Mouse (Mus musculus) liver, embryonic 12.5 days (tissue): ENCODE measurements around the gene Adgra1. TPM values are rescaled to one million over a fixed set of nuclear protein-coding genes. Genes with fewer than 3 reads are reported as not detected.

Source experiments
- ATAC-seq: fragments of 200-750 bp; cut with Nextera tagmentation; 2 replicates; pipeline ENCODE4 v1.8.0; 2017; ENCODE audit warnings: moderate number of reproducible peaks, mild to moderate bottlenecking, moderate library complexity
- H3K27ac ChIP-seq: fragments of 300-500 bp; sonication (generic); 2 replicates; pipeline ENCODE4 v1.5.1; 2016; ENCODE audit warnings: mild to moderate bottlenecking
- H3K27me3 ChIP-seq: fragments of 300-500 bp; sonication (generic); replicated peaks from 2 replicates; pipeline ENCODE4 v1.6.1; 2016; ENCODE audit warnings: mild to moderate bottlenecking, moderate library complexity
- H3K36me3 ChIP-seq: fragments of 300-500 bp; sonication (generic); 2 replicates; pipeline ENCODE4 v1.6.1; 2016; ENCODE audit warnings: mild to moderate bottlenecking, moderate library complexity
- H3K4me1 ChIP-seq: fragments of 300-500 bp; sonication (generic); 2 replicates; pipeline ENCODE4 v1.6.1; 2016
- H3K4me2 ChIP-seq: fragments of 300-500 bp; sonication (generic); 2 replicates; pipeline ENCODE4 v1.6.1; 2016; ENCODE audit warnings: mild to moderate bottlenecking, moderate library complexity
- H3K4me3 ChIP-seq: fragments of 300-500 bp; sonication (generic); 2 replicates; pipeline ENCODE4 v1.5.1; 2016; ENCODE audit warnings: mild to moderate bottlenecking, moderate library complexity
- H3K9ac ChIP-seq: fragments of 300-500 bp; sonication (generic); 2 replicates; pipeline ENCODE4 v1.6.1; 2016; ENCODE audit warnings: mild to moderate bottlenecking, moderate library complexity
- H3K9me3 ChIP-seq: fragments of 300-500 bp; sonication (generic); replicated peaks from 2 replicates; pipeline ENCODE4 v1.6.1; 2016; ENCODE audit warnings: mild to moderate bottlenecking, moderate library complexity
- WGBS: fragments of 180-500 bp; shearing (Covaris S2); methylation state at CpG from one replicate; pipeline ENCODE4 v1.1.7; 2016; ENCODE audit not compliant: insufficient replicate concordance; 5-methylcytosine and 5-hydroxymethylcytosine counted together
- polyA plus RNA-seq: library from polyadenylated mRNA; unstranded; fragments of >200 nt; fragmentation: Nextera tagmentation; extraction: Ambion mirVana; gene quantifications from 2 replicates; pipeline ENCODE4 v1.2.1, GENCODE M21; 2016

Gene Adgra1
- polyA plus RNA-seq, 1 experiment from 2014 or later = 0.20 TPM

- Histone ChIP-seq H3K36me3 (no peaks in the 10 kb centered on the region), H3K9me3 (no peaks in the 10 kb centered on the region), H3K27me3 (peaks cover 65% of the 10 kb centered on the region), H3K4me3 (no peak overlapping the region), H3K4me1 (no peaks in the 10 kb centered on the region), H3K27ac (no peak overlapping the region), H3K9ac (no peak overlapping the region), H3K4me2 (no peak overlapping the region)
- 49% methylated on average over 7 of the region's 7 CpGs for WGBS
- no peak for ATAC-seq
These were observed 62.3 kb downstream of the Adgra1 start for GRCm38 (mm10) chr7:139896271-139896670.

GRCm38 (mm10) chr7:139896796-139897195 lies 62.8 kb downstream of the Adgra1 start:
- WGBS = 56% methylated on average over 7 of the region's 7 CpGs

DNA sequence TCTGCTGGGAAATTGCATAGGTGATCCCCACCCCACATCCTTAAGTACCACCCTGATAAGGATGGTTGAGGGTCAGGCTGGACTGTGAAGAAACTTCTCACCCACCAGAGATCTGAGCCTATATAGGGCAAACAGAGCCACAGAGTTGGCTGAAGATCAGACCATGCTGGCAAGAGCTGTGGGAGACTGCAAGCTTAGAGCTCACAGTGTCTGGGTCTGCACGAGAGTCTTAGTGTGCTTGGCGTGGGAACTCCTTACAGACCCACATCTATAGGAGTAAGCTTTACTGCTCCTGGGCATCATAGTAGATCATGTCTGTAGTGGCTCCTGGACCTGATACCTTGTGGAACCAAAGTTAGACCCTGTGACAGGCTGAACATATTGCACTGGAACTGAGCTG lies 64.6 kb downstream of the Adgra1 start:
- H3K27me3 ChIP-seq = peaks cover 54% of the 10 kb centered on the region
- no peaks in the 10 kb centered on the region for H3K4me1 ChIP-seq
- no peak for ATAC-seq
- H3K9me3 ChIP-seq = no peaks in the 10 kb centered on the region
- H3K9ac ChIP-seq = no peak overlapping the region
- no peak overlapping the region for H3K27ac ChIP-seq
- H3K36me3 ChIP-seq = no peaks in the 10 kb centered on the region
- no peak overlapping the region for H3K4me2 ChIP-seq
- 71% methylated on average over 2 of the region's 2 CpGs for WGBS
- H3K4me3 ChIP-seq = no peak overlapping the region

More at GRCm38 (mm10) chr7:139896796-139897195, 62.8 kb downstream of the Adgra1 start:
- H3K9me3 ChIP-seq = no peaks in the 10 kb centered on the region
- H3K9ac ChIP-seq = no peak overlapping the region
- H3K4me2 ChIP-seq = no peak overlapping the region
- no peak for ATAC-seq
- no peak overlapping the region for H3K27ac ChIP-seq
- H3K4me3 ChIP-seq = no peak overlapping the region
- no peaks in the 10 kb centered on the region for H3K4me1 ChIP-seq
- peaks cover 65% of the 10 kb centered on the region for H3K27me3 ChIP-seq
- H3K36me3 ChIP-seq = no peaks in the 10 kb centered on the region

DNA sequence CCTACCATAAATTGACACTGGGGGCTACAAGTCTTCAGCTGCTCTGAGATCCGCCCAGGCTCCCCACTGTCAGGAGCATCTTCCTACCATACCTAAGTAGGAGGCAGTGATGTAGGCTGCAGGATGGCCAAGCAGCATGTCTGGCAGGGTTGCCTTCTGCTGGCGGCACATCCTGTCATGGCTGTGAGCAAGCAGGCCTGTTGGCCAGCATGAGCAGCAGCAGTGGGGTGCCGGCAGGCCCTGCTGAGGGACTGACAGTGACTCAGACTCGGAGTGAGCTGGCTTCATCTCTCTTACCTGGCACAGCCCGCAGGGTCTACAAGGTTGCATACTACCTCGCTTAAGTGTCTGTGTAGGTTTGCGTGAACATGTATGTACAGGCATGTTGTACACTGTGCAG lies 65.5 kb downstream of the Adgra1 start:
- Histone ChIP-seq H3K4me1 (no peaks in the 10 kb centered on the region), H3K4me2 (no peak overlapping the region), H3K9me3 (no peaks in the 10 kb centered on the region), H3K4me3 (no peak overlapping the region), H3K27me3 (peaks cover 45% of the 10 kb centered on the region), H3K27ac (no peak overlapping the region), H3K36me3 (no peaks in the 10 kb centered on the region), H3K9ac (no peak overlapping the region)
- WGBS = 68% methylated on average over 7 of the region's 7 CpGs
- ATAC-seq = no peak

DNA sequence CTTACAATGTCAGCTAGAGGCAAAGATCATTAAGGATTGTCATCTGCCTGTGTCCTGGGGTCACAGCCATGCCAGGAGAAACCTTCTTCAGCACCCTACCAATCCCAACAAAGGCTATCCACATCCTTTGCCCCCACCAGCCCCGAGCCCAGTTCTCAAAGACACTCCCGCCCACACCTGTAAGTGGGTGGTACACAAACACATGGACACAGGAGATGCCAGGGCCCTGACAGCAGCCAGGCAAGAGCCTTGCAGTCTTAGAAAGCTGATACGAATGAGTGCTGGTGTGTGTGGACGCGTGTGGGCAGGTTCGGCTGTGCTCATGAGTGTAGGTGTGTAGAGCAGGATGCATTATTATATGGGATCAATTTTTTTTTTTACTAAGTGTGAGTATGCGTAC lies 66.5 kb downstream of the Adgra1 start:
- H3K4me2 ChIP-seq = no peak overlapping the region
- no peak for ATAC-seq
- H3K4me1 ChIP-seq = no peaks in the 10 kb centered on the region
- no peak overlapping the region for H3K4me3 ChIP-seq
- peaks cover 44% of the 10 kb centered on the region for H3K27me3 ChIP-seq
- no peaks in the 10 kb centered on the region for H3K9me3 ChIP-seq
- no peak overlapping the region for H3K27ac ChIP-seq
- no peak overlapping the region for H3K9ac ChIP-seq
- 78% methylated on average over 7 of the region's 7 CpGs for WGBS
- no peaks in the 10 kb centered on the region for H3K36me3 ChIP-seq

- ATAC-seq = no peak
These were observed 66.9 kb downstream of the Adgra1 start for GRCm38 (mm10) chr7:139900896-139901295.

GRCm38 (mm10) chr7:139901981-139902380 lies 68.0 kb downstream of the Adgra1 start:
- no peak overlapping the region for H3K4me3 ChIP-seq
- H3K4me2 ChIP-seq = no peak overlapping the region
- H3K9me3 ChIP-seq = no peaks in the 10 kb centered on the region
- WGBS = 21% methylated on average over 1 of the region's 1 CpGs
- peaks cover 39% of the 10 kb centered on the region for H3K27me3 ChIP-seq
- 0 out of 2 replicates have a peak, but pooled peaks cover 5% of the 10 kb centered on the region for H3K4me1 ChIP-seq
- no peak overlapping the region for H3K27ac ChIP-seq
- ATAC-seq = no peak
- H3K9ac ChIP-seq = no peak overlapping the region
- no peaks in the 10 kb centered on the region for H3K36me3 ChIP-seq

More at GRCm38 (mm10) chr7:139900896-139901295, 66.9 kb downstream of the Adgra1 start:
- H3K4me1 ChIP-seq = 0 out of 2 replicates have a peak, but pooled peaks cover 4% of the 10 kb centered on the region
- H3K4me2 ChIP-seq = no peak overlapping the region
- WGBS = 62% methylated on average over 6 of the region's 6 CpGs
- H3K27ac ChIP-seq = no peak overlapping the region
- no peaks in the 10 kb centered on the region for H3K36me3 ChIP-seq
- no peak overlapping the region for H3K9ac ChIP-seq
- no peak overlapping the region for H3K4me3 ChIP-seq
- H3K9me3 ChIP-seq = no peaks in the 10 kb centered on the region
- H3K27me3 ChIP-seq = peaks cover 44% of the 10 kb centered on the region

GRCm38 (mm10) chr7:139905261-139905660 lies 71.3 kb downstream of the Adgra1 start:
- no peaks in the 10 kb centered on the region for H3K36me3 ChIP-seq
- 0 out of 2 replicates have a peak, but pooled peaks cover 5% of the 10 kb centered on the region for H3K4me1 ChIP-seq
- H3K27ac ChIP-seq = no peak overlapping the region
- peaks cover 27% of the 10 kb centered on the region for H3K27me3 ChIP-seq
- no peak overlapping the region for H3K9ac ChIP-seq
- no peak overlapping the region for H3K4me3 ChIP-seq
- WGBS = 15% methylated on average over 6 of the region's 6 CpGs
- ATAC-seq = no peak
- H3K4me2 ChIP-seq = peak overlapping the region; percentile 12; the same call in 1 of the 2 replicates
- H3K9me3 ChIP-seq = no peaks in the 10 kb centered on the region

- H3K4me2 ChIP-seq = peak overlapping the region; percentile 12; the same call in 1 of the 2 replicates
- H3K4me3 ChIP-seq = no peak overlapping the region
- H3K27ac ChIP-seq = no peak overlapping the region
- 0 out of 2 replicates have a peak, but pooled peaks cover 5% of the 10 kb centered on the region for H3K4me1 ChIP-seq
- no peak for ATAC-seq
- peaks cover 27% of the 10 kb centered on the region for H3K27me3 ChIP-seq
- H3K9ac ChIP-seq = no peak overlapping the region
- H3K9me3 ChIP-seq = no peaks in the 10 kb centered on the region
- 9% methylated on average over 6 of the region's 6 CpGs for WGBS
- no peaks in the 10 kb centered on the region for H3K36me3 ChIP-seq
These were observed 71.7 kb downstream of the Adgra1 start for GRCm38 (mm10) chr7:139905661-139906060.

- Histone ChIP-seq H3K9me3 (no peaks in the 10 kb centered on the region), H3K27me3 (peaks cover 41% of the 10 kb centered on the region), H3K36me3 (no peaks in the 10 kb centered on the region), H3K4me2 (no peak overlapping the region), H3K4me3 (no peak overlapping the region), H3K4me1 (0 out of 2 replicates have a peak, but pooled peaks cover 5% of the 10 kb centered on the region), H3K9ac (no peak overlapping the region), H3K27ac (no peak overlapping the region)
- 77% methylated on average over 5 of the region's 5 CpGs for WGBS
- no peak for ATAC-seq
These were observed 74.2 kb downstream of the Adgra1 start for GRCm38 (mm10) chr7:139908176-139908575.

DNA sequence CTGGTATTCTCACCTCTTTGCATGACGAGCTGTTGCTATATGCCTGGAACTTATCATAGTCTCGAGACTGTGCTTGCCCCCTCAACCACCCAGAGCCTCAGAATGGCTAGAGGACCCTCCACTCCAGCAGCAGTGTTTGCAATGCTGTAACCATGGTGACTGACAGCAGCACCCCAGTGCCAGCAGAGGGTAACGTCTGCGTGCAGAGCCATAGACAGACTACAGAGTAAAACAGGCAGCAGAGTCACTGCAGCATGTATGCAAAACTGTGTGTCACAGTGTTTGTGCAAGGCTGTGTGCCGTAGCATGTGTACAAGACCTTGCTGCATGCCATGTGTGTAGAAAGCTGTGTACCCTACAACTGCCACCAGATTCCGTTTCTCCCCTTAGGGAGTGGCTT lies 75.5 kb downstream of the Adgra1 start:
- H3K27ac ChIP-seq = no peak overlapping the region
- H3K4me1 ChIP-seq = peaks cover 11% of the 10 kb centered on the region; the same call in 1 of the 2 replicates
- H3K9me3 ChIP-seq = no peaks in the 10 kb centered on the region
- no peak overlapping the region for H3K9ac ChIP-seq
- no peak for ATAC-seq
- H3K36me3 ChIP-seq = no peaks in the 10 kb centered on the region
- WGBS = 50% methylated on average over 6 of the region's 6 CpGs
- H3K4me3 ChIP-seq = no peak overlapping the region
- H3K27me3 ChIP-seq = peaks cover 53% of the 10 kb centered on the region
- no peak overlapping the region for H3K4me2 ChIP-seq

DNA sequence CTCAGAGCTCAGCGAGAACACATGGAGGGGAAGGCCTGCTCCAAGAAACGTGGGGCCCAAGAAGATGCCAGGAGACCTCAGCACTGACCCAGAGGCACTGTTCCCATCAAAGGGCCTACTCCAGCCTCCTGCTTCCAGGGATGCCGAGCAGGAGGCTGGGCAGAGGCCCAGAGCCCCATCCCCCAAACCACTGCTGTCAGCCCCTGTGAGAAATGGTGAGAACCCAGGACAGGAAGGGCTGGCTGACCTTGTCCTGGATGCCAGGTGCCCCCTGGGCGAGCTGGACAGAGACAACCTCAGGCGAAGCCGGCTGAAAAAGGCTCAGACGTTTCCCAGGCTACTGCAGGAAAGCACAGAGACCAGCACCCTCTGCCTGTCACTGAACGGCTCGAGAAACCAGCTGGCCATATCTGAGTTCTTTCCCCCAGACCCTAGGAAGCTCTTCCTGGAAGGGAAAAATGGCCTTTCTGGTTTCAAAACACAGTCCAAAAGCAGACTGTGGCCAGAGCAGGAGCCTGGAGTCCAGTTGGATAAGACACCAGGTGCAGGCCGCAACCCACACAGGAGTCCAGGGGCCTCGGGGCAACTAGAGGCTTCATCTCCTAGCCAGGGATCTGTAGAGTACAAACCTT lies 76.3 kb downstream of the Adgra1 start:
- no peaks in the 10 kb centered on the region for H3K9me3 ChIP-seq
- 50% methylated on average over 11 of the region's 11 CpGs for WGBS
- no peak for ATAC-seq
- no peak overlapping the region for H3K4me2 ChIP-seq
- no peak overlapping the region for H3K27ac ChIP-seq
- H3K36me3 ChIP-seq = no peaks in the 10 kb centered on the region
- H3K4me3 ChIP-seq = no peak overlapping the region
- H3K4me1 ChIP-seq = peaks cover 14% of the 10 kb centered on the region; the same call in 1 of the 2 replicates
- no peak overlapping the region for H3K9ac ChIP-seq
- H3K27me3 ChIP-seq = peaks cover 54% of the 10 kb centered on the region
